24 mouse cellular contexts compared by ENCODE assay signal in the genomic region with DNA sequence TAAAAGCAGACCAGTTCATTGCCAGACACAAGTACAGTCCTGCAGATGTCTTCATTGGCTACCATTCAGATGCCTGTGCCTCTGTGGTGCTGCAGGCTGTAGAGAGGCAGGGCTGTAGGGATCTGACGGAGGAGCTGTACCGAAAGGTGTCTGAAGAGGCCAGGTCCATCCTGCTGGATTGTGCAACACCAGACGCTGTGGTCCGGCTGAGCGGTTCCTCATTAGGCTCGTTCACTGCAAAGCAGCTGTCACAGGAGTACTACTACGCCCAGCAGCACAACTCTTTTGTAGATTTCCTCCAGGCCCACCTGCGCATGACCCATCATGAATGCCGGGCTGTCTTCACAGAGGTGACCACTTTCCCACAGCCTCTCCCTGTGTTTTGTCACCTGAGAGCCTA.
"Had no signal": no experiment of that assay in that cellular context is flagged by ENCODE, and none has a peak within 500 bp of the region (broad histone marks: within the 10 kb centered on the region; RNA-seq: fewer than 3 reads in every experiment).

No protein-coding gene starts in this region.

- H3K4me3 ChIP-seq: gastrocnemius, adult 2 months; heart, adult 2 months; heart, embryonic 13.5 days; heart, embryonic 15.5 days; hindbrain, embryonic 13.5 days; hindbrain, embryonic 15.5 days; layer of hippocampus, adult 2 months; left cerebral cortex, adult 2 months; limb, embryonic 13.5 days; limb, embryonic 15.5 days; liver, embryonic 13.5 days had no signal

- H3K27ac ChIP-seq: gastrocnemius, adult 2 months; heart, adult 2 months; heart, embryonic 13.5 days; heart, embryonic 15.5 days; hindbrain, embryonic 13.5 days; hindbrain, embryonic 15.5 days; hindbrain, postnatal 0 days; layer of hippocampus, adult 2 months; left cerebral cortex, adult 2 months; limb, embryonic 13.5 days; limb, embryonic 15.5 days; liver, embryonic 13.5 days had no signal

- ATAC-seq: hindbrain, postnatal 0 days; intestine, embryonic 16.5 days had no signal

- DNase-seq: gastrocnemius, adult 2 months; gastrocnemius, postnatal 10 days; gastrocnemius, postnatal 25 days; heart, adult 11 months; heart, adult 2 months; heart, postnatal 14 days; heart, postnatal 36 days; kidney, adult 11 months; kidney, adult 2 months; kidney, postnatal 10 days; kidney, postnatal 25 days; kidney, postnatal 4 days; liver, embryonic 13.5 days had no signal

- H3K9me3 ChIP-seq: heart, embryonic 13.5 days; heart, embryonic 15.5 days; hindbrain, embryonic 13.5 days; hindbrain, embryonic 15.5 days; limb, embryonic 13.5 days; limb, embryonic 15.5 days; liver, embryonic 13.5 days had no signal

- H3K4me2 ChIP-seq: heart, embryonic 11.5 days; heart, embryonic 13.5 days; heart, embryonic 15.5 days; hindbrain, embryonic 13.5 days; hindbrain, embryonic 15.5 days; limb, embryonic 13.5 days; limb, embryonic 15.5 days; liver, embryonic 13.5 days had no signal

- H3K9ac ChIP-seq: heart, embryonic 13.5 days; heart, embryonic 15.5 days; hindbrain, embryonic 13.5 days; hindbrain, embryonic 15.5 days; limb, embryonic 13.5 days; limb, embryonic 15.5 days; liver, embryonic 13.5 days had no signal

- H3K27me3 ChIP-seq: heart, embryonic 13.5 days; heart, embryonic 15.5 days; hindbrain, embryonic 13.5 days; hindbrain, embryonic 15.5 days; limb, embryonic 13.5 days; limb, embryonic 15.5 days; liver, embryonic 13.5 days had no signal

- H3K4me1 ChIP-seq: heart, embryonic 13.5 days; heart, embryonic 15.5 days; hindbrain, embryonic 13.5 days; hindbrain, embryonic 15.5 days; limb, embryonic 13.5 days; limb, embryonic 15.5 days; liver, embryonic 13.5 days had no signal

- H3K36me3 ChIP-seq: hindbrain, embryonic 13.5 days; hindbrain, embryonic 15.5 days had no signal
